Mouse (Mus musculus) heart, embryonic 11.5 days (tissue): Measurements from ENCODE around the gene Adcy7. TPM values are rescaled to one million over a fixed set of nuclear protein-coding genes. Genes with fewer than 3 reads are reported as not detected.

Experiments
- ATAC-seq: fragments of 200-750 bp; cut with Nextera tagmentation; replicated peaks from 2 replicates; pipeline ENCODE4 v1.8.0; 2017; ENCODE audit warnings: moderate library complexity; ENCODE audit not compliant: insufficient number of reproducible peaks, low FRiP score, low TSS enrichment
- H3K27ac ChIP-seq: fragments of 300-500 bp; sonication (generic); 2 replicates; pipeline ENCODE4 v1.5.1; 2014; ENCODE audit warnings: mild to moderate bottlenecking, low read depth, low read length
- H3K27me3 ChIP-seq: fragments of 300-500 bp; sonication (generic); 2 replicates; pipeline ENCODE4 v1.6.1; 2014; ENCODE audit warnings: mild to moderate bottlenecking, low read length, mixed read lengths; ENCODE audit not compliant: control insufficient read depth, insufficient read depth
- H3K36me3 ChIP-seq: fragments of 300-500 bp; sonication (generic); 2 replicates; pipeline ENCODE4 v1.6.1; 2014; ENCODE audit warnings: mild to moderate bottlenecking, low read length, moderate library complexity, mixed read lengths; ENCODE audit not compliant: control insufficient read depth, insufficient read depth
- H3K4me1 ChIP-seq: fragments of 300-500 bp; sonication (generic); 2 replicates; pipeline ENCODE4 v1.6.1; 2014; ENCODE audit warnings: low read length; ENCODE audit not compliant: control insufficient read depth, insufficient read depth
- H3K4me2 ChIP-seq: fragments of 300-500 bp; sonication (generic); 2 replicates; pipeline ENCODE4 v1.6.1; 2014; ENCODE audit warnings: mild to moderate bottlenecking, moderate library complexity
- H3K4me3 ChIP-seq: fragments of 300-500 bp; sonication (generic); 2 replicates; pipeline ENCODE4 v1.5.1; 2014; ENCODE audit warnings: low read depth, low read length
- H3K9ac ChIP-seq: fragments of 300-500 bp; sonication (generic); 2 replicates; pipeline ENCODE4 v1.6.1; 2014; ENCODE audit warnings: mild to moderate bottlenecking, low read depth, low read length, moderate library complexity
- H3K9me3 ChIP-seq: fragments of 300-500 bp; sonication (generic); replicated peaks from 2 replicates; pipeline ENCODE4 v1.6.1; 2016; ENCODE audit warnings: low read length; ENCODE audit not compliant: control insufficient read depth
- WGBS: fragments of 180-500 bp; shearing (Covaris S2); extraction: QIAGEN DNeasy Blood & Tissue Kit; methylation state at CpG from one replicate; pipeline ENCODE4 v1.1.7; 2014; ENCODE audit not compliant: insufficient replicate concordance; 5-methylcytosine and 5-hydroxymethylcytosine counted together
- polyA plus RNA-seq: library from polyadenylated mRNA; unstranded; fragments of >200 nt; fragmentation: Nextera tagmentation; extraction: Ambion mirVana; gene quantifications from 2 replicates; pipeline ENCODE4 v1.2.1, GENCODE M21; 2014

Adcy7 gene
- polyA plus RNA-seq, 1 experiment from 2014 or later, result 2.9 TPM

- Histone ChIP-seq H3K4me2 (no peak overlapping the region), H3K36me3 (no peaks in the 10 kb centered on the region), H3K27me3 (peaks cover 7% of the 10 kb centered on the region), H3K9me3 (no peaks in the 10 kb centered on the region), H3K4me1 (peaks cover 14% of the 10 kb centered on the region), H3K27ac (no peak overlapping the region), H3K9ac (no peak overlapping the region), H3K4me3 (no peak overlapping the region)
- ATAC-seq, result no peak
- WGBS, result 60% methylated on average over 1 of the region's 1 CpGs
Measured at GRCm38 (mm10) chr8:88289901-88290300, 17.7 kb downstream of the Adcy7 start.

- Histone ChIP-seq H3K27me3 (peaks cover 7% of the 10 kb centered on the region), H3K9me3 (no peaks in the 10 kb centered on the region), H3K36me3 (no peaks in the 10 kb centered on the region), H3K4me1 (peaks cover 14% of the 10 kb centered on the region), H3K4me2 (no peak overlapping the region), H3K4me3 (no peak overlapping the region), H3K9ac (no peak overlapping the region), H3K27ac (no peak overlapping the region)
- WGBS, result 74% methylated on average over 13 of the region's 13 CpGs
- no peak for ATAC-seq
Measured at GRCm38 (mm10) chr8:88290326-88291304, 18.4 kb downstream of the Adcy7 start.

GRCm38 (mm10) chr8:88291305-88291690 is 19.1 kb downstream of the Adcy7 start:
- WGBS, result 83% methylated on average over 11 of the region's 11 CpGs
- peaks cover 7% of the 10 kb centered on the region for H3K27me3 ChIP-seq
- no peaks in the 10 kb centered on the region for H3K36me3 ChIP-seq
- ATAC-seq, result no peak
- H3K27ac ChIP-seq, result no peak overlapping the region
- H3K4me2 ChIP-seq, result no peak overlapping the region
- no peaks in the 10 kb centered on the region for H3K9me3 ChIP-seq
- no peak overlapping the region for H3K9ac ChIP-seq
- peaks cover 12% of the 10 kb centered on the region for H3K4me1 ChIP-seq
- no peak overlapping the region for H3K4me3 ChIP-seq

GRCm38 (mm10) chr8:88292926-88293325 is 20.7 kb downstream of the Adcy7 start:
- WGBS, result 76% methylated on average over 3 of the region's 3 CpGs

GRCm38 (mm10) chr8:88293590-88294356 is 21.6 kb downstream of the Adcy7 start:
- Histone ChIP-seq H3K27ac (no peak overlapping the region), H3K27me3 (peaks cover 4% of the 10 kb centered on the region), H3K4me1 (peaks cover 10% of the 10 kb centered on the region; the same call in 1 of the 2 replicates), H3K9ac (no peak overlapping the region), H3K4me2 (no peak overlapping the region), H3K9me3 (no peaks in the 10 kb centered on the region), H3K36me3 (no peaks in the 10 kb centered on the region), H3K4me3 (no peak overlapping the region)
- WGBS, result 84% methylated on average over 9 of the region's 9 CpGs
- ATAC-seq, result no peak

More at GRCm38 (mm10) chr8:88292926-88293325, 20.7 kb downstream of the Adcy7 start:
- Histone ChIP-seq H3K4me3 (no peak overlapping the region), H3K4me2 (no peak overlapping the region), H3K4me1 (peaks cover 11% of the 10 kb centered on the region), H3K27ac (no peak overlapping the region), H3K9me3 (no peaks in the 10 kb centered on the region), H3K9ac (no peak overlapping the region), H3K36me3 (no peaks in the 10 kb centered on the region), H3K27me3 (peaks cover 7% of the 10 kb centered on the region)
- no peak for ATAC-seq

- Histone ChIP-seq H3K27ac (no peak overlapping the region), H3K4me1 (peaks cover 10% of the 10 kb centered on the region)
Measured at GRCm38 (mm10) chr8:88294977-88295376, 22.8 kb downstream of the Adcy7 start.

GRCm38 (mm10) chr8:88297976-88298732 is 26.0 kb downstream of the Adcy7 start:
- no peak overlapping the region for H3K4me2 ChIP-seq
- H3K27me3 ChIP-seq, result peaks cover 2% of the 10 kb centered on the region
- 0 out of 2 replicates have a peak overlapping the region, but pooled peaks have one; percentile 50 for H3K27ac ChIP-seq
- no peak overlapping the region for H3K4me3 ChIP-seq
- peaks cover 10% of the 10 kb centered on the region for H3K4me1 ChIP-seq
- H3K9me3 ChIP-seq, result no peaks in the 10 kb centered on the region
- H3K9ac ChIP-seq, result no peak overlapping the region
- 37% methylated on average over 12 of the region's 12 CpGs for WGBS
- H3K36me3 ChIP-seq, result no peaks in the 10 kb centered on the region
- ATAC-seq, result peak; percentile 69

More at GRCm38 (mm10) chr8:88294977-88295376, 22.8 kb downstream of the Adcy7 start:
- 81% methylated on average over 2 of the region's 2 CpGs for WGBS
- Histone ChIP-seq H3K9me3 (no peaks in the 10 kb centered on the region), H3K36me3 (no peaks in the 10 kb centered on the region), H3K4me2 (no peak overlapping the region), H3K4me3 (no peak overlapping the region), H3K27me3 (peaks cover 6% of the 10 kb centered on the region), H3K9ac (no peak overlapping the region)
- no peak for ATAC-seq

GRCm38 (mm10) chr8:88298733-88299103 is 26.5 kb downstream of the Adcy7 start:
- Histone ChIP-seq H3K9me3 (no peaks in the 10 kb centered on the region), H3K4me3 (no peak overlapping the region), H3K4me1 (peaks cover 10% of the 10 kb centered on the region), H3K36me3 (no peaks in the 10 kb centered on the region), H3K27me3 (peaks cover 2% of the 10 kb centered on the region), H3K27ac (no peak overlapping the region), H3K4me2 (no peak overlapping the region), H3K9ac (no peak overlapping the region)
- ATAC-seq, result no peak
- WGBS, result 79% methylated on average over 10 of the region's 10 CpGs
